Mouse (Mus musculus) brown adipose tissue, adult 24 weeks (tissue): ENCODE measurements around the gene Nup85. TPM values are rescaled to one million over a fixed set of nuclear protein-coding genes. Genes with fewer than 3 reads are reported as not detected.

Experiments
- H3K27ac ChIP-seq: fragments of 200-500 bp; replicated peaks from 2 replicates; pipeline ENCODE4 v1.5.1; 2012; ENCODE audit warnings: low read depth, mild to moderate bottlenecking, low read length
- H3K4me1 ChIP-seq: fragments of 200-500 bp; 2 replicates; pipeline ENCODE4 v1.6.1; 2012; ENCODE audit warnings: low read length, mixed read lengths; ENCODE audit not compliant: control insufficient read depth, insufficient read depth, insufficient read length
- H3K4me3 ChIP-seq: fragments of 200-500 bp; 2 replicates; pipeline ENCODE4 v1.5.1; 2012; ENCODE audit warnings: low read depth, mild to moderate bottlenecking, low read length, moderate library complexity; ENCODE audit not compliant: insufficient read depth
- polyA plus RNA-seq: library from polyadenylated mRNA; stranded (reverse); fragments of >200 nt; gene quantifications from 2 replicates; pipeline ENCODE4 v1.2.4, GENCODE M21; 2012; ENCODE audit not compliant: missing spikeins, insufficient read depth, insufficient read length

Gene Nup85
- polyA plus RNA-seq, 1 experiment, result 12.4 TPM

DNA sequence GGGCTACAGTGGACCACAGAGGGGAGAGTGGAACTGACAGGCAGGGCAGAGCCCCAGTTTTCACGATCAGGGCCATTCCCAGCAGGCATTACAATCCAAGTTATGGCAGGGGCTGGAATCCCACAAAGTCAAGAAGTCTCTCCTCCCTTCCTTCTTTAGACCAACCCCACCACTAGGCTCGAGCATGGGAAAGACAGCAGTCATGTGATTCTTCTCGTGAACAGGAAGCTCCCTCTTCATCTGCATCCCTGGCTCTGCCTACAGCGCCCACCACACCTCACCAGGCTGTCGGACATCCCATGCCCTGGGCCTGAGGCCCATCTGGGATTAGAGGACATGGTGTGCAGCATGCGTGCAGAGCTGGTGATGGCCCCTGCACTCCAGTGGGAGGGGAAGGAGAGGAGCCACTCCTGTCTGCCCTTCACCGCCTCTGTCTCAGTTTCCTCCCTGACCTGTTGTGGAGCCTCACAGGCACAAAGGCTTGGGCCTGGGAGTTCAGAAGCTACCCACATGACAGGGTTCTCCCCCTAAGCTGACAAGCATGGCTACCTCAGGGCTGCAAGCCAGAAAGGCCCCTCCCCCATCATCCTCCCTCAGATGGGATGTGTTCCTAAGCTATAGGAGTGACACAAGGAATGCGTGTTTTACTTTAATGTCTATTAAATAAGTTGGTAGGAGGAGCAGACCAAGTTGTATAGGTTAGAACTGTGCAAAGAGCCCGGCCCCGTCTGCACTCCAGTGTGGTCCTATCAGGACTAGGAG lies 50.3 kb downstream of the Nup85 start:
- peak overlapping the region; percentile 71 for H3K27ac ChIP-seq
- H3K4me1 ChIP-seq, result peaks cover 15% of the 10 kb centered on the region
- no peak overlapping the region for H3K4me3 ChIP-seq

DNA sequence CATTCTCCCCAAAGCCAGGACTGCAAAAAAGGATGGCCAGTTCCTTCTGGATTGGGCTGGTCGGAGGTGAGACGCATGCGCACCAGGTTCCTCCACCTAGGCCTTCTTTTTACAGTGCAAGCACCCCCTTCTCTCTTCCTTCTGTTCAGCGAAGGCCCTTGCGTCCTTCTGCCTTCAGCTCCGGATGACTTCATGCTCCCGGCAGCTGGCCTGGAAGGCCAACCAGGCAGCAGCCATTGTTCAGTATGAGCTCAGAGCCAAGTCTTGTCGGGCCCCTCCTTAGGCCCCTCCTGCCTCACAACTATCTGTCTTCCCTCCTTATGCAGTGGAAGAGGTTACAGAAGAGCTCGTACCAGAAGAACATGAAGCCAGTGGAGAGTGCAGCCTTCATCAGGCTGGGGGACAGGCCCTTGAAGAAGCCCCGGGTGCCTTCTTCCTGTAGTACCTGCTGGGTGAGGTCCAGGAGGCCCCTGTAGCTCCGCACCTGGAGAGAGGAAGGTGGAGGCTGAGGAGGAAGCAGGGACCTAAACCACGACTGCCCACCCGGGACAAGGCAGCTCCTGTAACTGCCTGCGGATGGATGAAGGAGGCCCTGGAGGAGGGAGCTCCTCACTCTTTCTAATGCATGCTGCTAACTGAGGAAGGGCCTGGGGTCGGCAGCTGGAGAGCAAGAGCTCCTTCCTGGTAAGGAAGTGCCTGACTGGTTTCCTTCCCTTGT lies 51.0 kb downstream of the Nup85 start:
- peak overlapping the region; percentile 71 for H3K27ac ChIP-seq
- peaks cover 15% of the 10 kb centered on the region for H3K4me1 ChIP-seq
- no peak overlapping the region for H3K4me3 ChIP-seq

DNA sequence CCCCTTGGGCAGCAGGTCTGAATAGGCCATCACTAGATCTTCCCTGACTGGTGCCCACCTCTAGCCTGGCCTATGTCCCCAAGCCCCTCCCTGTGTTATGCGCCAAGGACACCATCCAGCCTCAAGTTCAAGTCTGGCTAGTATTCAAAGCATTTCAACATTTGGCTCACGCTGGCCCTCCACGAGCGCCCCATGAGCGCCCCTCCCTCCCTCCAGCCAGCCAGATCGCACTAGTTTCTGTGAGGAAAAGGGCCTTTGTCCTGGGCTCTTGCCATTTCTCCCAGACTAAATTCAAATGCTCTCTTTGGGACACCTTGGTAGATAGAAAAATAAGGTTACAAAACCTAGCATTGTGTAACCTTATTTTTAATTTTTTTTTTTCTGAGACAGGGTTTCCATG lies 51.6 kb downstream of the Nup85 start:
- Histone ChIP-seq H3K27ac (peak overlapping the region; percentile 71), H3K4me3 (no peak overlapping the region), H3K4me1 (peaks cover 15% of the 10 kb centered on the region)

DNA sequence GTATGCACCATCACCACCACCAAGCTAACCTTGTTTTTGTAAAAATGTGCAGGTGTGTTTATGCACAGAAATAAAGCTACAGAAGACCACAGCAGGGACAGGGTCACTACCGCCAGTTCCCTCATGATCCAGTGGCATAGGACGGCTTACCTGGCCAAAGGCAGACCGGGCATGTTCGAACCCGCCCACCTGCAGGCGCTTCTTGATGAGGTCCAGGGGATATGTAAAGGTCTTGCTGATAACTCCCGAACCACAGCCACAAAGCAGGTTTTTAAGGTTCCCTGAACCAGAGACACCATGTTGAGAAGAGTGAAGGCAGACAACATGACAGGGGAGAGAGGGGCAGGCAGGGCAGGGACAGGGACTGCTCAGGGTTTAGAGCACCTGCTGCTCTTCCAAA lies 52.1 kb downstream of the Nup85 start:
- H3K4me1 ChIP-seq, result peaks cover 15% of the 10 kb centered on the region
- H3K27ac ChIP-seq, result peak overlapping the region; percentile 77
- H3K4me3 ChIP-seq, result no peak overlapping the region

DNA sequence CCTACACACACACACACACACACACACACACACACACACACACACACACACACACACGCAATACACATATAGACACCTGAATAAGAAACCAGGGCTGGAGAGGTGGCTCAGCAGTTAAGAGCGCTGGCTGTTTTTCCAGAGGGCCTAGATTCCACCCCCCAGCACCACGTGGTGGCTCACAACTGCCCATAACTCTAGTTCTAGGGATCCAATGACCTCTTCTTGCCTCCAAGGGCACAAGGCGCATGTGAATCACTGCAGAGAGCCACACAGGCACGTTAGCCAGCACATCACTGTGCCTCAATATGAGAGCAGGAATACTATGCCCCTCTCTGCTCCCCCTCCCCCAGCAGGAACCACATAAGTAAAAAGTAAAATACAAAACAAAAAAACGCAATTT lies 52.7 kb downstream of the Nup85 start:
- peak overlapping the region; percentile 97 for H3K27ac ChIP-seq
- H3K4me1 ChIP-seq, result peaks cover 15% of the 10 kb centered on the region
- no peak overlapping the region for H3K4me3 ChIP-seq

DNA sequence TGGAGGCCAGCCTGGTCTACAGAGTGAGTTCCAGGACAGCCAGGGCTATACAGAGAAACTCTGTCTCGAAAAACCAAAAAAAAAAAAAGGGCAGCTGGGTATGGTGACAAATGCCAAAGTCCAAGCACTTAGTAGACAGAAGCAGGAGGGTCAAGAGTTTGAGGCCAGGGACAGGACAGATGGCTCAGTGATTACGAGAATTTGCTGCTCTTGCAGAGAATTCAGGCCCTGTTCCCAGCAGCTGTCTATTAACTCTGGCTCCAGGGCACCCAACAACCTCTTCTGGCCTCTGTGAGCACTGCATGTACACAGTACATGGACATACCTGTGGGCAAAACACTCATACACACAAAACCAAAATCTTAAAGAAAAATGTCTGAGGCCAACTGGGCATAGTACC lies 53.8 kb downstream of the Nup85 start:
- Histone ChIP-seq H3K4me1 (peaks cover 15% of the 10 kb centered on the region), H3K4me3 (no peak overlapping the region), H3K27ac (peak overlapping the region; percentile 97)

DNA sequence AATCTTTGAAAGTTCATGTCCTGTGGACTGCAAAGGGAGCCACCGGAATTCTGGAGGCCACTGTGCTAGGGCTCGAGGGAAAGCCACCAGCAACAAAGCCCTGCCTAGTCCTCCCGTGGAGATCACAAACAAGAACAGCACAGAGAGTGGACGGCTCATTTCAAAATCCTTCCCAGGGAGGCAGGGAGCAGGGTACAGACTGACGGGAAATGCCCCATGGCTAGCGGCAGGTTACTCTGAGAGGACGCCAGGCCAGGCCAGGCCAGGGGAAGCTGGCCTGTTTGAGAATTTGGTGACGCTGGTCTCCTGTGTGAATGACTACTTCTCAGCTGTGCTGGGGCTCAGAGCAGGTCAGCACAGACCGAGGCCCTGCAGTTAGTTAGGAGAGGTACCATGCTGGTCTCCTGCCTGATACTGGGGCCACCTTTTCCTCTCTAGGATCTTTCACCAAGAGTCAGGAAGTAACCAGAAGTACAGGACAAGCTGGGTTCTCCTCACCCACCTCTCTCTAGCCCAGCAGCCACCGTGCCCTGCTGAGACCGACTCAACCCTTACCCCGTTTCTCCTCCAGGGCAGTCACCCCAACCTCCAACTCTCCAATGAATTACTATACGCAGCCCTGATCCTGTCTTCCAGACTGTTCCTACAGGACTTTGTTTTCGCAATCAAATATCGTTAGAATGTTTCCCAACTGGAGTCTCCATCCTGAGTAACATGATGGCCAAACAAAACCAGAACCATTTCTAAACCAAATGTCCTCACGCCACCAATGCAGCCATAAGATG lies 54.7 kb downstream of the Nup85 start:
- H3K27ac ChIP-seq, result peak overlapping the region; percentile 97
- H3K4me3 ChIP-seq, result no peak overlapping the region
- peaks cover 15% of the 10 kb centered on the region for H3K4me1 ChIP-seq

DNA sequence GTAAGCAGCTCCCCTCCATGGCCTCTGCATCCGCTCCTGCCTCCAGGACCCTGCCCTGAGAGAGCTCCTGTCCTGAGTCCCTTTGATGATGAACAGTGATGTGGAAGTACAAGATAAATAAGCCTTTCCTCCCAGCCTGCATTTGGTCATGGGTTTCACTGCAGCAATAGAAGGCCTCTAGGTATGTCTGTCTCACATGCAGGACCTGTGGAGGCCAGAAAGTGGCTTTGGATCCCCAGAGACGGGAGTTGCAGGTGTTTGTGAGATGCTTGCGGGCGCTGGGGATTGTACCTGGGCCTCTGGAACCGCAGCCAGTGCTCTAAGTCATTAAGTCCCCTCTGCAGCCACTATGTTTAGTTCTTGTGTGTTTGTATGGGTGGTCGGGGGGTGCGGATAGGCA lies 55.7 kb downstream of the Nup85 start:
- H3K4me3 ChIP-seq, result no peak overlapping the region
- H3K27ac ChIP-seq, result peak overlapping the region; percentile 46; the same call in 1 of the 2 replicates
- peaks cover 9% of the 10 kb centered on the region for H3K4me1 ChIP-seq

DNA sequence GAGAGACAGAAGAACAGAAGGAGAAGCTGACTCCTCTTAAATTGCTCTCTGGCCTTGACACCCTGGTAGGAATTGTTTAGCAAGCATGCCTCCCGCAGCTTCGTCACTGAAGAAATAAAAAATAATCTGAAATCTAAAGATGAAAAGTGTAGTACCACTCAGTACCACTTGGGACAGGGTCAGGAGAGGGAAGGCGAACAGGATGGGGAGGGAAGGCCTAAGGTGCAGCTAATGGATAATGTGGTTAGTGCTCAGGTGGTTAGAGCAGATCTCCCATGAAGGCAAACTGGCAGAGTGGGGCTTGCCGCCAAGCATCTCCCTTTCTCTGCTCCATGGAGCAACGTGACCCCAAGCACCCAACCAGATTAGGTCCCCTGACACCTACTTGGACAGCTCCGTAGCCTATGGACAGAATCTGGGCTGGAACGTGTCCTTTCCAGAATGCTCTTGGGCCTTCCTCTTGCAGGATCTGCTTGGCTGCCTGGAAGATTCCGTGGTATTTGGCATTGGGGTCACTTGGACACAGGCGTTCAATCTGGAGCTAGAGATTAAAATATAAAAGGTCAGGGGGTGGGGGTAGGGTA lies 59.3 kb downstream of the Nup85 start:
- Histone ChIP-seq H3K27ac (peak overlapping the region; percentile 89), H3K4me1 (no peaks in the 10 kb centered on the region; the same call in 1 of the 2 replicates)

DNA sequence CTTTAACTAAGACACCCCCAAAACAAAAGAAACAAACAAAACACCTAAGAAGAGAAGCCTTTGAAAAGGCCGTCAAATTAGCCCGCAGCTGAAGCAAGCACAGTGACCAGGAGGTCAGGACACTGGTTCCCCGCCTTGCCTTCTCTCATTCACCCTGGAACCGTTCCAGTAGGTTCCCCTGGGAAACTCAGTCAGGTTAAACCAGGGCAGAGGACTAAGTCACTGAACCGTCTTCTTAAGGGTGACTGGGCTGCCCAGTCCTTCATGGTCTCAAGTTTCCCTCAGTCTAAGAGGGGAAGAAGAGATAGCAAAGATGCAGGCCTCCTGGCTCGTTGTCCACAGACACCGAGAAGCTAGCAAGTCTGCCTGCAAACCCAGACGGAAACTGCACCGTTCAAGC lies 61.6 kb downstream of the Nup85 start:
- H3K27ac ChIP-seq, result peak overlapping the region; percentile 93
- no peaks in the 10 kb centered on the region for H3K4me1 ChIP-seq
- H3K4me3 ChIP-seq, result peak overlapping the region; percentile 76

More for the DNA sequence above, 59.3 kb downstream of the Nup85 start:
- H3K4me3 ChIP-seq, result no peak overlapping the region

DNA sequence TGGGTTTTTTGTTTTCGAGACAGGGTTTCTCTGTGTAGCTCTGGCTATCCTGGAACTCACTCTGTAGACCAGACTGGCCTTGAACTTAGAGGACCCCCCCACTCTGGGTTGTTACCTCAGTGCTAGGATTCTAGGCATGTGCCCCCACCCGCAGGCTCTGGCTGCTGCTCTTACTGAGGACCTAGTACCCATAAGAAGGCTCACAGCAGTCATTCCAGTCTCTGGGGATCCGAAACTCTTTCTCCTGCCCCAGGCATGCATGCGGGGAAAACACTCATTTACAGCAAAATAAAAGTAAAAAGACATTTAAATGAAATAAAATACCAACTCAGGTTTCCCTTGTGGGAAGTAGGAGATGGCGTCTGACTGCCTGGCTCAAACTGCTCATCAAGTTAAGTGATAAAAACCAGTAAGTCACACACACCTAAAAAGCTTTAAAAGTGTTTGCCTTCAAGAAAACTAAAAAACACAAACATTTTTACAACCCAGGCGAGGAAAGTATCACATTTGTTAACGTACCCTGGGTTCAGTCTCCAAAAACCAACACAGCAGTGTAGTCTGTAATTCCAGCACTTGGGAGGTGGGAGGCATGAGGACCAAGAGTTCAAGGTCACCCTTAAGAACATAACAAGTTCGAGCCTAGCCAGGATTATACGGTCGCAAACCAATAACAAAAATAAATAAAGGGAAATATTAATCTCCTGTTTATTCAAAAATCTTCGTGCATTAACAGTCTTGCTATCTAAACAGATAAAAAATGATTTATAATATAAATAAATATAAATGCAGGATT lies 62.8 kb downstream of the Nup85 start:
- Histone ChIP-seq H3K4me1 (no peaks in the 10 kb centered on the region), H3K27ac (peak overlapping the region; percentile 92), H3K4me3 (peak overlapping the region; percentile 76)

DNA sequence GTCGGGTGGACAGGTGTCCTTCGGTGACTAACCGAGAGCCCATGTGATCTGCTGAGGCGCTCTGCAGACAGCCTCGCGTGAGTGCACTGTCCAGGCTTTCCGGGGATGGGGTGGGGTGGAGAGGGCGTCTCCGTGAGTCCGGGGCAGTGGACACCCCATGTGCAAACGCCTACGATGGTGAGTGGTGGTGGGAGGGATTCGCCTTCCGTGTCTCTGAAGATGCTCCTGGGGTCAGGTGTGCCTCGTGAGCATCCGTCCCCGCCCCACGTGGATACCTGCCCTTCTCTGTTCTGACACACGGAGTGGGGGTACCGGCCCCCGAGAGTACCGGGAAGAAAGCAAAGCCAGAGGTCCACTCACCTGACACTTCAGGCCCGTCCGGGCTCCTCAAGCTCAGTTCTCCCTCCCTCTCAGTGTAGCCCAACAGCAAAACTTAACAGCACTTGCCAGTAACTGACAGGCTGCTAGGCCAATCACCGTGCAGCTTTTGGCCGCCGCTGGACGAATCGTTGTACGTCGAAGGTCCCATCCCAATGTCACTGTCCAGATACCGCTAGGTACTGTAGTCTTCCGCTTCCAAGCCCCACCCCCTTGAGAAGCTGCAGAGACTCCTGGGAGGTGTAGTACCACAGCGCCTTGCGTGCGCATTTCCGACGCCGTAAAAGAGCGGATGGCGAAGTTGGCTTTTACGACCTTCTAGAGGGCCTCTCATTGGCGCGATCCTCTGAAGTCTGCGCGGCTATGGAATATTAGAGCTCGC lies 63.7 kb downstream of the Nup85 start, which contains the start of gene Slc25a19:
Slc25a19 (minus strand) TSS at position 591 of the 760 bp plus-strand sequence.
- Histone ChIP-seq H3K4me1 (no peaks in the 10 kb centered on the region), H3K4me3 (peak within 1 kb of the TSS; percentile 76), H3K27ac (peak within 1 kb of the TSS; percentile 92)

DNA sequence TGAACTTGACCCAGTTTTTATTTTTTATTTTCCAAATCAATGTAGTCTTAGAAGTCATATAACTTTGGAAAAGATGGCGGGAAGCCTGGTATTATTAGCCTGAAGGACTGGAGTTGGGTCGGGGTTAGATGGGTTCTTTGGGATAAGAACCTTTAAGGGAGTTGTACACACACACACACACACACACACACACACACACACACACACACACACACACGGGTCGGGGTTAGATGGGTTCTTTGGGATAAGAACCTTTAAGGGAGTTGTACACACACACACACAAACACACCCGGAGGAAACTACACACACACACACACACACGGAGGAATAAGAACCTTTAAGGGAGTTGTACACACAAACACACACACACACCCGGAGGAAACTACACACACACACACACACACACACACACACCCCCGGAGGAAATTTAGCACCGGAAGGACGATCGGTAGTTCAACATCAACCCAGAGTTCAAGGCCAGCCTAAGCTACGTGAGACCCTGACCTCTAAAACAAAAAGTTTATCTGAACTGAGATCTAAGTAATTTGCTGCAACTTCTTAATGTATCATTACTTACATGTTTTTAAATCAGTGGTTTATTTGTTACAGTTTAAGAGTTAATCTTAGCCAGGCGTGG lies 64.3 kb downstream of the Nup85 start:
- Histone ChIP-seq H3K27ac (peak overlapping the region; percentile 39), H3K4me3 (peak overlapping the region; percentile 27), H3K4me1 (no peaks in the 10 kb centered on the region)
